Mouse (Mus musculus): ENCODE data around the gene Tnip3. TPM values are rescaled to one million over a fixed set of nuclear protein-coding genes. Genes with fewer than 3 reads are reported as not detected.

Tnip3 gene
- polyA plus RNA-seq, 1 experiment from 2014 or later = 0.08 TPM

DNA sequence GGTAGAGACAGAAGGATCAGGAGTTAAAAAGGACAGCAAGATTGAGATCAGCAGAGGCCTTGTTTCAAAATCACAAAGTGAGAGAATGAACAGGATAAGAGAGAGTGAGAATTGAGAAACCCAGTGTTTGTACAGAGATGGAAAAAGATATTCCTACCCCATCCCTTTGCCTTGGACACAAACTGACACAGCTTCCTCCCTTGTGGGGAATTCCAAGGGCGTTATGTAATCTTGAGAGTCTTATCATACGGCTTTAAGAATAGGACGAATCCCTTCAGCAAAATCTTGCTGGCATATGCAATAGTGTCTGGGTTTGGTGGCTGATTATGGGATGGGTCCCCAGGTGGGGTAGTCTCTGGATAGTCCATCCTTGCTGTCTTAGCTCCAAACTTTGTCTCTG is 16.0 kb downstream of the Tnip3 start:
- 59% methylated on average over 3 of the region's 3 CpGs for WGBS
- no peak for ATAC-seq
- Histone ChIP-seq H3K4me2 (replicated peaks; ENCODE audit: low read depth) (no peak overlapping the region), H3K36me3 (ENCODE audit: control insufficient read depth, insufficient read depth) (no peaks in the 10 kb centered on the region), H3K9me3 (ENCODE audit: control insufficient read depth) (no peaks in the 10 kb centered on the region), H3K4me3 (ENCODE audit: low read depth, low read length) (no peak overlapping the region), H3K4me1 (replicated peaks; ENCODE audit: control insufficient read depth, insufficient read depth, low read length) (no peaks in the 10 kb centered on the region), H3K27ac (ENCODE audit: low read depth, low read length) (no peak overlapping the region), H3K27me3 (replicated peaks; ENCODE audit: control insufficient read depth, insufficient read depth, low read length) (no peaks in the 10 kb centered on the region), H3K9ac (ENCODE audit: low read depth, low read length) (no peak overlapping the region)
- no peak for TF ChIP-seq CTCF (IDR thresholded peaks at IDR 0.05; ENCODE audit: low read depth)

DNA sequence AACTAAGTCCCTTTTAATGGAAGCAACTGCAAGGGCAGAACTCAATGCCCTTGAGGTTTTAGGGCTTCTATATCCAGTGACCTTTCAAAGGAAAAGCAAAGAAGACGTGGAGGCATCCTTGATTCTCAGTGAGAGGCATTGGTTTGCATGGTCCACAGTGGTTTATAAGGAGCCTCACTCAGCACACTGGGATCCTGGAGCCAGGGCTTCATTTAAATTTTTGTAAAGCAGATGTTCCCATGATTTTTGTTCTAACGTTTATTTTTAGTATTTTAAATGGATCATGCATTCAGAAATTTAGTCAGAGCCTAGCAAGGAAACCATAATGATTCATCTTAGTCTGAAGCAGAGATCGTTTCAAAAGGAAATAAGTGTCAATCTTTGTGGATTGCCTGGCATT is 17.3 kb downstream of the Tnip3 start:
- H3K4me1 ChIP-seq (replicated peaks; ENCODE audit: control insufficient read depth, insufficient read depth, low read length) = no peaks in the 10 kb centered on the region
- TF ChIP-seq CTCF (IDR thresholded peaks at IDR 0.05; ENCODE audit: low read depth) = no peak
- no peaks in the 10 kb centered on the region for H3K9me3 ChIP-seq (ENCODE audit: control insufficient read depth)
- no peak overlapping the region for H3K9ac ChIP-seq (ENCODE audit: low read depth, low read length)
- 52% methylated on average over 3 of the region's 3 CpGs for WGBS
- no peak overlapping the region for H3K4me2 ChIP-seq (replicated peaks; ENCODE audit: low read depth)
- no peak overlapping the region for H3K27ac ChIP-seq (ENCODE audit: low read depth, low read length)
- no peak overlapping the region for H3K4me3 ChIP-seq (ENCODE audit: low read depth, low read length)
- no peak for ATAC-seq
- H3K36me3 ChIP-seq (ENCODE audit: control insufficient read depth, insufficient read depth) = no peaks in the 10 kb centered on the region
- no peaks in the 10 kb centered on the region for H3K27me3 ChIP-seq (replicated peaks; ENCODE audit: control insufficient read depth, insufficient read depth, low read length)

DNA sequence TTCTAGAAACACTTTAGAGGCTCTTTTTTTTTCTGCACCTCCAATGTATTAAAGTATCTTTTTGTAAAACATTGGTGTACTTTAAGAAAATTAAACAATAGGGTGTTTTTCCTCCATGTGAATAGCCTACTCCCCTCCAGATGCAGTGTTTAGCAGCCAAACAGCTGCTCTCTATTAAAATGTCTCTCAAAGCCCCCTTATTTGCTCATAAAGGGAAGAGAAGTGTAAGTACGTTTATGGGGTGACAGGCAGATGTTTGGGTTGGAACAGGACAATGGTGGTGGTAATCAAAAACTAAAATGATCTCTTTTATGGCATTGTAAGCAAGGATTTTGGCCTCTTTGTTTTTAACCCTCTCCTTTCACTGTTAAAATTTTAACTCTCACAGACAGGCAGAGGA is 17.8 kb downstream of the Tnip3 start:
- Histone ChIP-seq H3K4me1 (replicated peaks; ENCODE audit: control insufficient read depth, insufficient read depth, low read length) (no peaks in the 10 kb centered on the region), H3K4me2 (replicated peaks; ENCODE audit: low read depth) (no peak overlapping the region), H3K4me3 (ENCODE audit: low read depth, low read length) (no peak overlapping the region), H3K9ac (ENCODE audit: low read depth, low read length) (no peak overlapping the region), H3K36me3 (ENCODE audit: control insufficient read depth, insufficient read depth) (no peaks in the 10 kb centered on the region), H3K27ac (ENCODE audit: low read depth, low read length) (no peak overlapping the region), H3K9me3 (ENCODE audit: control insufficient read depth) (no peaks in the 10 kb centered on the region), H3K27me3 (replicated peaks; ENCODE audit: control insufficient read depth, insufficient read depth, low read length) (no peaks in the 10 kb centered on the region)
- no peak for TF ChIP-seq CTCF (IDR thresholded peaks at IDR 0.05; ENCODE audit: low read depth)
- 46% methylated on average over 1 of the region's 1 CpGs for WGBS
- ATAC-seq = no peak

DNA sequence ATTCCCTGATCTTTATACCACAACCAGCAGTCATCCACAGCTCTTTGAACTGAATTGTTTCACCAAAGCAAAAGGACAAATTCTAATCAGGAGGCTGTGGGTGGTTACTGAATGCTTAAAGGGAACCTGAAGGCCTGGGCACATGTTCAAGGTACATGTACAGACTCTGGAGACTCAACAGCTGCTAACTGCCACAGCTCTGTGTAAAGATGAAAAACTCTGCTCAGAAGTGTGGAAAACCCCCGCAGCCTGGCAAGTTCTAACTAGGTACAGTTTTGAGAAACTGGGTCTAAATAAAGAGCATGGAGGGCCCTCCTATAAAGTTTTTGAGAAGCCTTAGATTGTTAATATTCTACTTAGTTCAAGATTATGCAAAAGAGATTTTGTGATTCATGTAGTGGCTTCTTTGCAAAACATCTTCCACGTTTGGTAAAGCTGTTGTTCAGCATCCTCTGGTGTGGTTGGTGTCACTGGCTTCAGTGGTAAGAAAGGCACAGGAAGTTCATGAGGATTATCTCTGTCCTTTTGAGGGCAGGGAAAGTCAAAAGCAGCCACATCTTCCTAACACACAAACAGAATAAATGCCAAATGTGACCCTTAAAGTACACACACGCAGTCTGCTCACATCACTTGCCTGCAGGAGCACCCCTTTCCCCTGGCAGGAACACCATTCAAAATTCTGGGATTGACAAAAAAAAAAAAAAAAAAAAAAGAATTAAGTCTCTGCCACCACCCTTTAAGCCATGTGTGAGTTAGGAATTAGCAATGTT is 39.0 kb downstream of the Tnip3 start:
- Histone ChIP-seq H3K4me3 (ENCODE audit: low read depth, low read length) (no peak overlapping the region), H3K27me3 (replicated peaks; ENCODE audit: control insufficient read depth, insufficient read depth, low read length) (no peaks in the 10 kb centered on the region), H3K9me3 (ENCODE audit: control insufficient read depth) (no peaks in the 10 kb centered on the region), H3K27ac (ENCODE audit: low read depth, low read length) (no peak overlapping the region), H3K36me3 (ENCODE audit: control insufficient read depth, insufficient read depth) (no peaks in the 10 kb centered on the region), H3K9ac (ENCODE audit: low read depth, low read length) (no peak overlapping the region), H3K4me2 (replicated peaks; ENCODE audit: low read depth) (no peak overlapping the region), H3K4me1 (replicated peaks; ENCODE audit: control insufficient read depth, insufficient read depth, low read length) (no peaks in the 10 kb centered on the region)
- no peak for ATAC-seq
- TF ChIP-seq CTCF (IDR thresholded peaks at IDR 0.05; ENCODE audit: low read depth) = no peak
- 74% methylated on average over 3 of the region's 3 CpGs for WGBS

DNA sequence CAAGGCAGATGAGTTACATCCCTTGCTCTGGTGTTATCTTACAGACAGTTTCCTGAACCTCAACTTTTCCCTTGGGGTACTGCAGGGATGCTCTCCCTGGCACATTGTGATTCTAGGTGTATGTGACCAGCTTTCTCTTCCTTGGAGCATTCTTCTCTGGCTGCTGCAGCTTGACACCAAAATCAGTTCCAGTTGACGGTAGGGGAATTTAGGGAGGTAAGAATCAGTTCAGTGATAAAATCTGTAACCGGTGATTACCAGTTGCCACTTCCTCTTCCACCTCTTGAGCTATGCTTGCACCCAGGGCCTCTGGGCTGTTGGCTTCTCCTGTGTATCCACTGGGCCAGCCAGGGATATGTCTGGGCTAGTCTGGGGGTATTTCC is 39.5 kb downstream of the Tnip3 start:
- no peak overlapping the region for H3K9ac ChIP-seq (ENCODE audit: low read depth, low read length)
- no peak overlapping the region for H3K27ac ChIP-seq (ENCODE audit: low read depth, low read length)
- no peaks in the 10 kb centered on the region for H3K36me3 ChIP-seq (ENCODE audit: control insufficient read depth, insufficient read depth)
- H3K9me3 ChIP-seq (ENCODE audit: control insufficient read depth) = no peaks in the 10 kb centered on the region
- H3K27me3 ChIP-seq (replicated peaks; ENCODE audit: control insufficient read depth, insufficient read depth, low read length) = no peaks in the 10 kb centered on the region
- H3K4me2 ChIP-seq (replicated peaks; ENCODE audit: low read depth) = no peak overlapping the region
- H3K4me3 ChIP-seq (ENCODE audit: low read depth, low read length) = no peak overlapping the region
- no peak for TF ChIP-seq CTCF (IDR thresholded peaks at IDR 0.05; ENCODE audit: low read depth)
- no peak for ATAC-seq
- H3K4me1 ChIP-seq (replicated peaks; ENCODE audit: control insufficient read depth, insufficient read depth, low read length) = no peaks in the 10 kb centered on the region
- WGBS = 57% methylated on average over 2 of the region's 2 CpGs

DNA sequence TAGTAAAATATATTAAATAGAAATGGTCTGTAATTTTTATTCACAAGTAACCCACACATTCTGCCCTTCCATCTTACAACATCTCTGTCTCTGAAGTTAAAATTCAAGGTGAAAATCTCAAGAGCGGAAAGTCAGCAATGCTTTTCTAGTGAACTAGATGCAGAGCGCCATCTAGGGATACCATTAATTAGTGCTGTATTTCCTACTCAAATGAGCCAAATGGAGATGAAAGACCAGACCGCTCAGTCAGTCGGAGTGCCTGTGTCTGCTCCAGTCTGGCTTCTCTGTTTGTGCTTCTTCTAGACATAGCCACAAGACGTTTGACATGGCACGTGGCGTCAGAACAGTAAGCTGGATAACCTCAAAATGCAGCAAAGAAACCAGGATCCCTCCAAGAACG is 44.6 kb downstream of the Tnip3 start:
- no peaks in the 10 kb centered on the region for H3K36me3 ChIP-seq (ENCODE audit: control insufficient read depth, insufficient read depth)
- H3K9ac ChIP-seq (ENCODE audit: low read depth, low read length) = no peak overlapping the region
- H3K4me2 ChIP-seq (replicated peaks; ENCODE audit: low read depth) = no peak overlapping the region
- no peaks in the 10 kb centered on the region for H3K9me3 ChIP-seq (ENCODE audit: control insufficient read depth)
- H3K4me1 ChIP-seq (replicated peaks; ENCODE audit: control insufficient read depth, insufficient read depth, low read length) = no peaks in the 10 kb centered on the region
- peak; percentile 74 for TF ChIP-seq CTCF (IDR thresholded peaks at IDR 0.05; ENCODE audit: low read depth)
- no peaks in the 10 kb centered on the region for H3K27me3 ChIP-seq (replicated peaks; ENCODE audit: control insufficient read depth, insufficient read depth, low read length)
- no peak overlapping the region for H3K4me3 ChIP-seq (ENCODE audit: low read depth, low read length)
- WGBS = 35% methylated on average over 8 of the region's 8 CpGs
- no peak for ATAC-seq
- no peak overlapping the region for H3K27ac ChIP-seq (ENCODE audit: low read depth, low read length)

Data from intestine, postnatal 0 days (tissue).